Mouse (Mus musculus): ENCODE data around the gene Hivep2. TPM values are rescaled to one million over a fixed set of nuclear protein-coding genes. Genes with fewer than 3 reads are reported as not detected.

Hivep2 gene
- polyA plus RNA-seq, 1 experiment from 2014 or later, result 7.9 TPM

- 51% methylated on average over 7 of the region's 7 CpGs for WGBS
- no peak overlapping the region for H3K9ac ChIP-seq (ENCODE audit: low read depth, low read length)
- H3K4me3 ChIP-seq (ENCODE audit: low read length), result no peak overlapping the region
- H3K4me2 ChIP-seq (replicated peaks; ENCODE audit: low read depth, low read length), result no peak overlapping the region
- peaks cover 9% of the 10 kb centered on the region; the same call in 1 of the 2 replicates for H3K4me1 ChIP-seq (ENCODE audit: control insufficient read depth, insufficient read depth, low read length)
- no peak overlapping the region for H3K27ac ChIP-seq (ENCODE audit: low read depth, low read length)
- H3K27me3 ChIP-seq (ENCODE audit: control insufficient read depth, insufficient read depth, low read length), result no peaks in the 10 kb centered on the region
- no peaks in the 10 kb centered on the region for H3K36me3 ChIP-seq (ENCODE audit: control insufficient read depth, insufficient read depth, low read length)
- no peak for ATAC-seq (ENCODE audit: low FRiP score, low TSS enrichment)
- no peaks in the 10 kb centered on the region for H3K9me3 ChIP-seq (ENCODE audit: control insufficient read depth, low read length)
These were observed 54.4 kb downstream of the Hivep2 start for GRCm38 (mm10) chr10:14020253-14020652.

- no peak overlapping the region for H3K27ac ChIP-seq (ENCODE audit: low read depth, low read length)
- H3K9me3 ChIP-seq (ENCODE audit: control insufficient read depth, low read length), result no peaks in the 10 kb centered on the region
- no peak overlapping the region for H3K9ac ChIP-seq (ENCODE audit: low read depth, low read length)
- no peak overlapping the region for H3K4me3 ChIP-seq (ENCODE audit: low read length)
- no peaks in the 10 kb centered on the region for H3K4me1 ChIP-seq (ENCODE audit: control insufficient read depth, insufficient read depth, low read length)
- ATAC-seq (ENCODE audit: low FRiP score, low TSS enrichment), result no peak
- 81% methylated on average over 7 of the region's 7 CpGs for WGBS
- H3K36me3 ChIP-seq (ENCODE audit: control insufficient read depth, insufficient read depth, low read length), result no peaks in the 10 kb centered on the region
- no peak overlapping the region for H3K4me2 ChIP-seq (replicated peaks; ENCODE audit: low read depth, low read length)
- no peaks in the 10 kb centered on the region for H3K27me3 ChIP-seq (ENCODE audit: control insufficient read depth, insufficient read depth, low read length)
These were observed 59.1 kb downstream of the Hivep2 start for GRCm38 (mm10) chr10:14024971-14025370.

- H3K4me3 ChIP-seq (ENCODE audit: low read length), result no peak overlapping the region
- no peak for ATAC-seq (ENCODE audit: low FRiP score, low TSS enrichment)
- no peak overlapping the region for H3K4me2 ChIP-seq (replicated peaks; ENCODE audit: low read depth, low read length)
- 57% methylated on average over 1 of the region's 1 CpGs for WGBS
- no peaks in the 10 kb centered on the region for H3K36me3 ChIP-seq (ENCODE audit: control insufficient read depth, insufficient read depth, low read length)
- H3K27me3 ChIP-seq (ENCODE audit: control insufficient read depth, insufficient read depth, low read length), result no peaks in the 10 kb centered on the region
- H3K9ac ChIP-seq (ENCODE audit: low read depth, low read length), result no peak overlapping the region
- H3K27ac ChIP-seq (ENCODE audit: low read depth, low read length), result no peak overlapping the region
- H3K4me1 ChIP-seq (ENCODE audit: control insufficient read depth, insufficient read depth, low read length), result no peaks in the 10 kb centered on the region
- no peaks in the 10 kb centered on the region for H3K9me3 ChIP-seq (ENCODE audit: control insufficient read depth, low read length)
These were observed 61.9 kb downstream of the Hivep2 start for GRCm38 (mm10) chr10:14027751-14028150.

- no peak overlapping the region for H3K9ac ChIP-seq (ENCODE audit: low read depth, low read length)
- H3K4me3 ChIP-seq (ENCODE audit: low read length), result no peak overlapping the region
- H3K4me2 ChIP-seq (replicated peaks; ENCODE audit: low read depth, low read length), result no peak overlapping the region
- no peaks in the 10 kb centered on the region for H3K4me1 ChIP-seq (ENCODE audit: control insufficient read depth, insufficient read depth, low read length)
- 86% methylated on average over 7 of the region's 7 CpGs for WGBS
- no peak for ATAC-seq (ENCODE audit: low FRiP score, low TSS enrichment)
- no peaks in the 10 kb centered on the region for H3K36me3 ChIP-seq (ENCODE audit: control insufficient read depth, insufficient read depth, low read length)
- H3K9me3 ChIP-seq (ENCODE audit: control insufficient read depth, low read length), result no peaks in the 10 kb centered on the region
- H3K27ac ChIP-seq (ENCODE audit: low read depth, low read length), result no peak overlapping the region
- no peaks in the 10 kb centered on the region for H3K27me3 ChIP-seq (ENCODE audit: control insufficient read depth, insufficient read depth, low read length)
These were observed 63.1 kb downstream of the Hivep2 start for GRCm38 (mm10) chr10:14028956-14029355.

- Histone ChIP-seq H3K9me3 (ENCODE audit: control insufficient read depth, low read length) (no peaks in the 10 kb centered on the region), H3K4me1 (ENCODE audit: control insufficient read depth, insufficient read depth, low read length) (no peaks in the 10 kb centered on the region), H3K4me2 (replicated peaks; ENCODE audit: low read depth, low read length) (no peak overlapping the region), H3K36me3 (ENCODE audit: control insufficient read depth, insufficient read depth, low read length) (no peaks in the 10 kb centered on the region), H3K9ac (ENCODE audit: low read depth, low read length) (no peak overlapping the region), H3K27ac (ENCODE audit: low read depth, low read length) (no peak overlapping the region), H3K4me3 (ENCODE audit: low read length) (no peak overlapping the region), H3K27me3 (ENCODE audit: control insufficient read depth, insufficient read depth, low read length) (no peaks in the 10 kb centered on the region)
- 74% methylated on average over 14 of the region's 14 CpGs for WGBS
- ATAC-seq (ENCODE audit: low FRiP score, low TSS enrichment), result no peak
These were observed 64.7 kb downstream of the Hivep2 start for GRCm38 (mm10) chr10:14030458-14031035.

GRCm38 (mm10) chr10:14032532-14032931 lies 66.7 kb downstream of the Hivep2 start:
- H3K27ac ChIP-seq (ENCODE audit: low read depth, low read length), result no peak overlapping the region
- no peaks in the 10 kb centered on the region for H3K27me3 ChIP-seq (ENCODE audit: control insufficient read depth, insufficient read depth, low read length)
- ATAC-seq (ENCODE audit: low FRiP score, low TSS enrichment), result no peak
- H3K4me3 ChIP-seq (ENCODE audit: low read length), result no peak overlapping the region
- H3K9ac ChIP-seq (ENCODE audit: low read depth, low read length), result no peak overlapping the region
- 89% methylated on average over 2 of the region's 2 CpGs for WGBS
- H3K4me1 ChIP-seq (ENCODE audit: control insufficient read depth, insufficient read depth, low read length), result no peaks in the 10 kb centered on the region
- no peaks in the 10 kb centered on the region for H3K36me3 ChIP-seq (ENCODE audit: control insufficient read depth, insufficient read depth, low read length)
- H3K4me2 ChIP-seq (replicated peaks; ENCODE audit: low read depth, low read length), result no peak overlapping the region
- no peaks in the 10 kb centered on the region for H3K9me3 ChIP-seq (ENCODE audit: control insufficient read depth, low read length)

- Histone ChIP-seq H3K27me3 (ENCODE audit: control insufficient read depth, insufficient read depth, low read length) (no peaks in the 10 kb centered on the region), H3K4me3 (ENCODE audit: low read length) (no peak overlapping the region), H3K4me2 (replicated peaks; ENCODE audit: low read depth, low read length) (no peak overlapping the region), H3K36me3 (ENCODE audit: control insufficient read depth, insufficient read depth, low read length) (no peaks in the 10 kb centered on the region), H3K4me1 (ENCODE audit: control insufficient read depth, insufficient read depth, low read length) (no peaks in the 10 kb centered on the region), H3K27ac (ENCODE audit: low read depth, low read length) (no peak overlapping the region), H3K9me3 (ENCODE audit: control insufficient read depth, low read length) (no peaks in the 10 kb centered on the region), H3K9ac (ENCODE audit: low read depth, low read length) (no peak overlapping the region)
- WGBS, result 89% methylated on average over 7 of the region's 7 CpGs
- ATAC-seq (ENCODE audit: low FRiP score, low TSS enrichment), result no peak
These were observed 68.2 kb downstream of the Hivep2 start for GRCm38 (mm10) chr10:14034046-14034445.

GRCm38 (mm10) chr10:14034790-14035189 lies 68.9 kb downstream of the Hivep2 start:
- 71% methylated on average over 7 of the region's 7 CpGs for WGBS
- no peak for ATAC-seq (ENCODE audit: low FRiP score, low TSS enrichment)
- H3K9ac ChIP-seq (ENCODE audit: low read depth, low read length), result no peak overlapping the region
- H3K4me3 ChIP-seq (ENCODE audit: low read length), result no peak overlapping the region
- H3K4me2 ChIP-seq (replicated peaks; ENCODE audit: low read depth, low read length), result no peak overlapping the region
- no peaks in the 10 kb centered on the region for H3K27me3 ChIP-seq (ENCODE audit: control insufficient read depth, insufficient read depth, low read length)
- H3K36me3 ChIP-seq (ENCODE audit: control insufficient read depth, insufficient read depth, low read length), result no peaks in the 10 kb centered on the region
- no peaks in the 10 kb centered on the region for H3K4me1 ChIP-seq (ENCODE audit: control insufficient read depth, insufficient read depth, low read length)
- no peaks in the 10 kb centered on the region for H3K9me3 ChIP-seq (ENCODE audit: control insufficient read depth, low read length)
- no peak overlapping the region for H3K27ac ChIP-seq (ENCODE audit: low read depth, low read length)

- no peak overlapping the region for H3K27ac ChIP-seq (ENCODE audit: low read depth, low read length)
- no peak overlapping the region for H3K4me2 ChIP-seq (replicated peaks; ENCODE audit: low read depth, low read length)
- H3K27me3 ChIP-seq (ENCODE audit: control insufficient read depth, insufficient read depth, low read length), result no peaks in the 10 kb centered on the region
- H3K4me3 ChIP-seq (ENCODE audit: low read length), result no peak overlapping the region
- H3K4me1 ChIP-seq (ENCODE audit: control insufficient read depth, insufficient read depth, low read length), result no peaks in the 10 kb centered on the region
- no peaks in the 10 kb centered on the region for H3K9me3 ChIP-seq (ENCODE audit: control insufficient read depth, low read length)
- no peak overlapping the region for H3K9ac ChIP-seq (ENCODE audit: low read depth, low read length)
- WGBS, result 77% methylated on average over 5 of the region's 5 CpGs
- H3K36me3 ChIP-seq (ENCODE audit: control insufficient read depth, insufficient read depth, low read length), result no peaks in the 10 kb centered on the region
- ATAC-seq (ENCODE audit: low FRiP score, low TSS enrichment), result no peak
These were observed 69.7 kb downstream of the Hivep2 start for GRCm38 (mm10) chr10:14035607-14036006.

Data from kidney, embryonic 14.5 days (tissue).